Mouse (Mus musculus): ENCODE measurements around the gene G6pc3. TPM values are rescaled to one million over a fixed set of nuclear protein-coding genes. Genes with fewer than 3 reads are reported as not detected.

The G6pc3 gene
- 22.7 TPM for polyA plus RNA-seq (2015; fragmentation: Illumina TruSeq; extraction: RNeasy Lipid Tissue Mini Kit (QIAGEN cat#74804); ENCODE audit: insufficient read depth, low replicate concordance)

GRCm38 (mm10) chr11:102189461-102190436 is at the start of gene G6pc3:
TSS of gene G6pc3 (plus strand) at chr11:102189620.

GRCm38 (mm10) chr11:102145471-102146001 is 43.9 kb upstream of the G6pc3 start, which contains the start of gene Nags:
TSS of gene Nags (plus strand) at chr11:102145513.

GRCm38 (mm10) chr11:102156039-102156785 is 33.2 kb upstream of the G6pc3 start, which contains the start of gene Tmem101:
TSS of gene Tmem101 (minus strand) at chr11:102156404.

GRCm38 (mm10) chr11:102184646-102185495 is 4.5 kb upstream of the G6pc3 start, which contains the start of gene Lsm12:
TSS of gene Lsm12 (minus strand) at chr11:102185296.

GRCm38 (mm10) chr11:102230006-102230741 is 40.8 kb downstream of the G6pc3 start, which contains the start of gene Hdac5:
TSS of gene Hdac5 (minus strand) at chr11:102230166.

Other genes starting within 250 kb of the G6pc3 start
- gene Sost, start 222.6 kb upstream of the G6pc3 start, polyA plus RNA-seq (2015; fragmentation: Illumina TruSeq; extraction: RNeasy Lipid Tissue Mini Kit (QIAGEN cat#74804); ENCODE audit: insufficient read depth, low replicate concordance), result not detected
- gene Cfap97d1, start 205.3 kb upstream of the G6pc3 start, polyA plus RNA-seq (2015; fragmentation: Illumina TruSeq; extraction: RNeasy Lipid Tissue Mini Kit (QIAGEN cat#74804); ENCODE audit: insufficient read depth, low replicate concordance), result not detected
- gene Dusp3, start 202.6 kb upstream of the G6pc3 start, polyA plus RNA-seq (2015; fragmentation: Illumina TruSeq; extraction: RNeasy Lipid Tissue Mini Kit (QIAGEN cat#74804); ENCODE audit: insufficient read depth, low replicate concordance), result 29.7 TPM
- gene Mpp3, start 161.2 kb upstream of the G6pc3 start, polyA plus RNA-seq (2015; fragmentation: Illumina TruSeq; extraction: RNeasy Lipid Tissue Mini Kit (QIAGEN cat#74804); ENCODE audit: insufficient read depth, low replicate concordance), result 2.9 TPM
- 14.5 TPM for gene Cd300lg, start 148.1 kb upstream of the G6pc3 start, polyA plus RNA-seq (2015; fragmentation: Illumina TruSeq; extraction: RNeasy Lipid Tissue Mini Kit (QIAGEN cat#74804); ENCODE audit: insufficient read depth, low replicate concordance)
- 1.4 TPM for gene Mpp2, start 101.1 kb upstream of the G6pc3 start, polyA plus RNA-seq (2015; fragmentation: Illumina TruSeq; extraction: RNeasy Lipid Tissue Mini Kit (QIAGEN cat#74804); ENCODE audit: insufficient read depth, low replicate concordance)
- gene Ppy, start 88.3 kb upstream of the G6pc3 start, polyA plus RNA-seq (2015; fragmentation: Illumina TruSeq; extraction: RNeasy Lipid Tissue Mini Kit (QIAGEN cat#74804); ENCODE audit: insufficient read depth, low replicate concordance), result not detected
- gene Pyy, start 81.8 kb upstream of the G6pc3 start, polyA plus RNA-seq (2015; fragmentation: Illumina TruSeq; extraction: RNeasy Lipid Tissue Mini Kit (QIAGEN cat#74804); ENCODE audit: insufficient read depth, low replicate concordance), result not detected
- gene Nags, start 44.1 kb upstream of the G6pc3 start, polyA plus RNA-seq (2015; fragmentation: Illumina TruSeq; extraction: RNeasy Lipid Tissue Mini Kit (QIAGEN cat#74804); ENCODE audit: insufficient read depth, low replicate concordance), result not detected
- 6.3 TPM for gene Tmem101, start 33.2 kb upstream of the G6pc3 start, polyA plus RNA-seq (2015; fragmentation: Illumina TruSeq; extraction: RNeasy Lipid Tissue Mini Kit (QIAGEN cat#74804); ENCODE audit: insufficient read depth, low replicate concordance)
- 36.5 TPM for gene Lsm12, start 4.3 kb upstream of the G6pc3 start, polyA plus RNA-seq (2015; fragmentation: Illumina TruSeq; extraction: RNeasy Lipid Tissue Mini Kit (QIAGEN cat#74804); ENCODE audit: insufficient read depth, low replicate concordance)
- gene Hdac5, start 40.5 kb downstream of the G6pc3 start, polyA plus RNA-seq (2015; fragmentation: Illumina TruSeq; extraction: RNeasy Lipid Tissue Mini Kit (QIAGEN cat#74804); ENCODE audit: insufficient read depth, low replicate concordance), result 17.0 TPM
- 1.2 TPM for gene BC030867, start 59.3 kb downstream of the G6pc3 start, polyA plus RNA-seq (2015; fragmentation: Illumina TruSeq; extraction: RNeasy Lipid Tissue Mini Kit (QIAGEN cat#74804); ENCODE audit: insufficient read depth, low replicate concordance)
- gene Asb16, start 79.1 kb downstream of the G6pc3 start, polyA plus RNA-seq (2015; fragmentation: Illumina TruSeq; extraction: RNeasy Lipid Tissue Mini Kit (QIAGEN cat#74804); ENCODE audit: insufficient read depth, low replicate concordance), result not detected
- 24.4 TPM for gene Tmub2, start 95.3 kb downstream of the G6pc3 start, polyA plus RNA-seq (2015; fragmentation: Illumina TruSeq; extraction: RNeasy Lipid Tissue Mini Kit (QIAGEN cat#74804); ENCODE audit: insufficient read depth, low replicate concordance)
- gene Atxn7l3, start 107.0 kb downstream of the G6pc3 start, polyA plus RNA-seq (2015; fragmentation: Illumina TruSeq; extraction: RNeasy Lipid Tissue Mini Kit (QIAGEN cat#74804); ENCODE audit: insufficient read depth, low replicate concordance), result 36.7 TPM
- gene Ubtf, start 130.1 kb downstream of the G6pc3 start, polyA plus RNA-seq (2015; fragmentation: Illumina TruSeq; extraction: RNeasy Lipid Tissue Mini Kit (QIAGEN cat#74804); ENCODE audit: insufficient read depth, low replicate concordance), result 81.7 TPM
- 79.8 TPM for gene Slc4a1, start 176.6 kb downstream of the G6pc3 start, polyA plus RNA-seq (2015; fragmentation: Illumina TruSeq; extraction: RNeasy Lipid Tissue Mini Kit (QIAGEN cat#74804); ENCODE audit: insufficient read depth, low replicate concordance)
- 1.4 TPM for gene Rundc3a, start 203.8 kb downstream of the G6pc3 start, polyA plus RNA-seq (2015; fragmentation: Illumina TruSeq; extraction: RNeasy Lipid Tissue Mini Kit (QIAGEN cat#74804); ENCODE audit: insufficient read depth, low replicate concordance)
- gene Slc25a39, start 218.3 kb downstream of the G6pc3 start, polyA plus RNA-seq (2015; fragmentation: Illumina TruSeq; extraction: RNeasy Lipid Tissue Mini Kit (QIAGEN cat#74804); ENCODE audit: insufficient read depth, low replicate concordance), result 60.0 TPM
- gene Grn, start 240.7 kb downstream of the G6pc3 start, polyA plus RNA-seq (2015; fragmentation: Illumina TruSeq; extraction: RNeasy Lipid Tissue Mini Kit (QIAGEN cat#74804); ENCODE audit: insufficient read depth, low replicate concordance), result 109 TPM

Measured in spleen, adult 10 weeks (tissue).